Mouse (Mus musculus) heart, postnatal 0 days (tissue): ENCODE data around the gene Arhgap44.

Experiments used
- CTCF ChIP-seq: IDR thresholded peaks from 2 replicates; pipeline ENCODE4 v1.5.1; 2016; ENCODE audit warnings: antibody characterized with exemption, control low read depth, low read depth
- EP300 ChIP-seq: IDR thresholded peaks from 2 replicates; pipeline ENCODE4 v1.6.1; 2016; ENCODE audit warnings: antibody characterized with exemption, low read depth

DNA sequence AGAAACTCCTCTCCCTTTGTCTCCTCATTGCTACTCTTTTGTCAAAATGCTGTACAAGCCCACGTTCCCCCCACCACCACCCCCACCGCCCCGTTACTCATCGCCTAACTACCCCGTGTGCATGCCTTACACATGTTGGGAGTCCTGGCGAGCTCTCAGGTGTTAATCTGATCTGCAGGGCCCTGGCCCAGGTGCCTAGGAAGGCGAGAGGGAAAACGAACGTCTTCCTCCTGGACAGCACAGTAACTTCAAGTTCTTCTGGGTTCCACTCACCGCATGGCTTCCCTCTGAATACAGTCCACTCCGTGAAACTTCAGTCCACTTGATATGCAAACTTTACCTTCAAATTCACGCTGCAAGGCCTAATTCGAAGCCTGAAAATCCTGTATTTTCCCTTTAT, 97.6 kb downstream of the Arhgap44 start:
- no peak for TF ChIP-seq CTCF
- TF ChIP-seq EP300: no peak
